Mouse (Mus musculus) limb, embryonic 15.5 days (tissue): ENCODE results near the gene Tsr1. TPM values are rescaled to one million over a fixed set of nuclear protein-coding genes. Genes with fewer than 3 reads are reported as not detected.

Source experiments
- ATAC-seq: fragments of 200-750 bp; cut with Nextera tagmentation; 2 replicates; pipeline ENCODE4 v1.8.0; 2017; ENCODE audit warnings: low read depth, moderate TSS enrichment; ENCODE audit not compliant: insufficient number of reproducible peaks, low FRiP score, low TSS enrichment
- H3K27ac ChIP-seq: fragments of 300-500 bp; sonication (generic); 2 replicates; pipeline ENCODE4 v1.5.1; 2015; ENCODE audit warnings: moderate library complexity, mild to moderate bottlenecking, inconsistent platforms
- H3K27me3 ChIP-seq: fragments of 300-500 bp; sonication (generic); 2 replicates; pipeline ENCODE4 v1.6.1; 2015; ENCODE audit warnings: inconsistent platforms
- H3K36me3 ChIP-seq: fragments of 300-500 bp; sonication (generic); 2 replicates; pipeline ENCODE4 v1.6.1; 2015; ENCODE audit warnings: inconsistent platforms
- H3K4me1 ChIP-seq: fragments of 300-500 bp; sonication (generic); 2 replicates; pipeline ENCODE4 v1.6.1; 2015; ENCODE audit warnings: inconsistent platforms
- H3K4me2 ChIP-seq: fragments of 300-500 bp; sonication (generic); 2 replicates; pipeline ENCODE4 v1.6.1; 2015; ENCODE audit warnings: mild to moderate bottlenecking, inconsistent platforms
- H3K4me3 ChIP-seq: fragments of 300-500 bp; sonication (generic); 2 replicates; pipeline ENCODE4 v1.5.1; 2015; ENCODE audit warnings: mild to moderate bottlenecking, inconsistent platforms
- H3K9ac ChIP-seq: fragments of 300-500 bp; sonication (generic); 2 replicates; pipeline ENCODE4 v1.6.1; 2015; ENCODE audit warnings: inconsistent platforms
- H3K9me3 ChIP-seq: fragments of 300-500 bp; sonication (generic); 2 replicates; pipeline ENCODE4 v1.6.1; 2016; ENCODE audit warnings: inconsistent platforms
- WGBS: fragments of 180-500 bp; shearing (Covaris S2); methylation state at CpG from one replicate; pipeline ENCODE4 v1.1.7; 2015; 5-methylcytosine and 5-hydroxymethylcytosine counted together
- polyA plus RNA-seq: library from polyadenylated mRNA; unstranded; fragments of >200 nt; fragmentation: Nextera tagmentation; extraction: Ambion mirVana; gene quantifications from 2 replicates; pipeline ENCODE4 v1.2.1, GENCODE M21; 2015

The Tsr1 gene
- 45.4 and 46.6 TPM in 2 replicates for polyA plus RNA-seq

GRCm38 (mm10) chr11:74897678-74898516 lies at the start of gene Tsr1:
Gene Tsr1, plus strand, starts transcription at chr11:74898071.
- Histone ChIP-seq H3K4me2 (peak within 1 kb of the TSS; percentile 98), H3K4me1 (peaks cover 27% of the 10 kb centered on the region), H3K9ac (peak within 1 kb of the TSS; percentile 75), H3K4me3 (peak within 1 kb of the TSS; percentile 87), H3K9me3 (no peaks in the 10 kb centered on the region), H3K27ac (peak within 1 kb of the TSS; percentile 85), H3K27me3 (no peaks in the 10 kb centered on the region), H3K36me3 (peaks cover 31% of the 10 kb centered on the region)
- ATAC-seq, result peak; percentile 84
- under 1% methylated on average over 54 of the region's 54 CpGs for WGBS

- Histone ChIP-seq H3K27me3 (no peaks in the 10 kb centered on the region), H3K36me3 (peaks cover 27% of the 10 kb centered on the region), H3K4me3 (no peak overlapping the region), H3K9me3 (no peaks in the 10 kb centered on the region), H3K4me2 (no peak overlapping the region), H3K4me1 (peaks cover 15% of the 10 kb centered on the region), H3K27ac (no peak overlapping the region), H3K9ac (no peak overlapping the region)
- 78% methylated on average over 14 of the region's 14 CpGs for WGBS
- no peak for ATAC-seq
These were observed 46.7 kb upstream of the Tsr1 start for GRCm38 (mm10) chr11:74850998-74851661.

GRCm38 (mm10) chr11:74857756-74858155 lies 40.1 kb upstream of the Tsr1 start:
- Histone ChIP-seq H3K9ac (no peak overlapping the region), H3K27ac (no peak overlapping the region), H3K27me3 (no peaks in the 10 kb centered on the region), H3K4me3 (no peak overlapping the region), H3K4me2 (no peak overlapping the region), H3K36me3 (peaks cover 26% of the 10 kb centered on the region), H3K9me3 (no peaks in the 10 kb centered on the region), H3K4me1 (no peaks in the 10 kb centered on the region)
- ATAC-seq, result no peak
- WGBS, result 84% methylated on average over 9 of the region's 9 CpGs

- Histone ChIP-seq H3K4me3 (no peak overlapping the region), H3K36me3 (peaks cover 13% of the 10 kb centered on the region), H3K9me3 (no peaks in the 10 kb centered on the region), H3K27ac (no peak overlapping the region), H3K4me1 (peaks cover 9% of the 10 kb centered on the region; the same call in 1 of the 2 replicates), H3K9ac (no peak overlapping the region), H3K27me3 (no peaks in the 10 kb centered on the region), H3K4me2 (no peak overlapping the region)
- 80% methylated on average over 5 of the region's 5 CpGs for WGBS
- no peak for ATAC-seq
These were observed 35.7 kb upstream of the Tsr1 start for GRCm38 (mm10) chr11:74862129-74862528.

- H3K9me3 ChIP-seq, result no peaks in the 10 kb centered on the region
- H3K27ac ChIP-seq, result no peak overlapping the region
- no peak overlapping the region for H3K9ac ChIP-seq
- no peak overlapping the region for H3K4me3 ChIP-seq
- peaks cover 13% of the 10 kb centered on the region; the same call in 1 of the 2 replicates for H3K4me1 ChIP-seq
- no peaks in the 10 kb centered on the region for H3K27me3 ChIP-seq
- H3K36me3 ChIP-seq, result peaks cover 11% of the 10 kb centered on the region; the same call in 1 of the 2 replicates
- WGBS, result 34% methylated on average over 11 of the region's 11 CpGs
- no peak for ATAC-seq
- H3K4me2 ChIP-seq, result no peak overlapping the region
These were observed 34.4 kb upstream of the Tsr1 start for GRCm38 (mm10) chr11:74863471-74863870.

GRCm38 (mm10) chr11:74864421-74864820 lies 33.5 kb upstream of the Tsr1 start:
- WGBS, result 79% methylated on average over 9 of the region's 9 CpGs
- Histone ChIP-seq H3K27ac (no peak overlapping the region), H3K9ac (no peak overlapping the region), H3K4me2 (no peak overlapping the region), H3K9me3 (no peaks in the 10 kb centered on the region), H3K36me3 (peaks cover 11% of the 10 kb centered on the region; the same call in 1 of the 2 replicates), H3K4me3 (no peak overlapping the region), H3K27me3 (no peaks in the 10 kb centered on the region), H3K4me1 (peaks cover 13% of the 10 kb centered on the region; the same call in 1 of the 2 replicates)
- no peak for ATAC-seq

- Histone ChIP-seq H3K36me3 (0 out of 2 replicates have a peak, but pooled peaks cover 6% of the 10 kb centered on the region), H3K9me3 (no peaks in the 10 kb centered on the region), H3K4me3 (no peak overlapping the region), H3K27me3 (no peaks in the 10 kb centered on the region), H3K4me2 (no peak overlapping the region), H3K27ac (no peak overlapping the region), H3K4me1 (peaks cover 13% of the 10 kb centered on the region; the same call in 1 of the 2 replicates), H3K9ac (no peak overlapping the region)
- ATAC-seq, result no peak
- 76% methylated on average over 9 of the region's 9 CpGs for WGBS
These were observed 32.6 kb upstream of the Tsr1 start for GRCm38 (mm10) chr11:74865252-74865651.

GRCm38 (mm10) chr11:74866640-74867039 lies 31.2 kb upstream of the Tsr1 start:
- WGBS, result 53% methylated on average over 4 of the region's 4 CpGs
- H3K27ac ChIP-seq, result peak overlapping the region; percentile 52; the same call in 1 of the 2 replicates

GRCm38 (mm10) chr11:74867181-74867580 lies 30.7 kb upstream of the Tsr1 start:
- Histone ChIP-seq H3K4me3 (no peak overlapping the region), H3K27ac (peak overlapping the region; percentile 52; the same call in 1 of the 2 replicates), H3K4me1 (peaks cover 23% of the 10 kb centered on the region), H3K27me3 (no peaks in the 10 kb centered on the region), H3K9me3 (no peaks in the 10 kb centered on the region), H3K4me2 (no peak overlapping the region), H3K36me3 (0 out of 2 replicates have a peak, but pooled peaks cover 4% of the 10 kb centered on the region), H3K9ac (no peak overlapping the region)
- WGBS, result 82% methylated on average over 2 of the region's 2 CpGs
- ATAC-seq, result no peak

More at GRCm38 (mm10) chr11:74866640-74867039, 31.2 kb upstream of the Tsr1 start:
- peak; percentile 41 for ATAC-seq
- no peaks in the 10 kb centered on the region for H3K27me3 ChIP-seq
- H3K9ac ChIP-seq, result no peak overlapping the region
- H3K4me3 ChIP-seq, result no peak overlapping the region
- no peak overlapping the region for H3K4me2 ChIP-seq
- H3K4me1 ChIP-seq, result peaks cover 23% of the 10 kb centered on the region
- H3K9me3 ChIP-seq, result no peaks in the 10 kb centered on the region
- 0 out of 2 replicates have a peak, but pooled peaks cover 4% of the 10 kb centered on the region for H3K36me3 ChIP-seq

- Histone ChIP-seq H3K9ac (no peak overlapping the region), H3K36me3 (0 out of 2 replicates have a peak, but pooled peaks cover 4% of the 10 kb centered on the region), H3K27ac (no peak overlapping the region), H3K4me1 (peaks cover 23% of the 10 kb centered on the region), H3K4me2 (no peak overlapping the region), H3K27me3 (no peaks in the 10 kb centered on the region), H3K4me3 (no peak overlapping the region), H3K9me3 (no peaks in the 10 kb centered on the region)
- WGBS, result 83% methylated on average over 13 of the region's 13 CpGs
- ATAC-seq, result no peak
These were observed 29.7 kb upstream of the Tsr1 start for GRCm38 (mm10) chr11:74868046-74868760.

- H3K9ac ChIP-seq, result no peak overlapping the region
- H3K4me2 ChIP-seq, result no peak overlapping the region
- H3K27me3 ChIP-seq, result no peaks in the 10 kb centered on the region
- H3K27ac ChIP-seq, result no peak overlapping the region
- ATAC-seq, result no peak
- no peaks in the 10 kb centered on the region for H3K9me3 ChIP-seq
- no peak overlapping the region for H3K4me3 ChIP-seq
- 0 out of 2 replicates have a peak, but pooled peaks cover 4% of the 10 kb centered on the region for H3K36me3 ChIP-seq
- H3K4me1 ChIP-seq, result peaks cover 27% of the 10 kb centered on the region
- WGBS, result 84% methylated on average over 6 of the region's 6 CpGs
These were observed 28.3 kb upstream of the Tsr1 start for GRCm38 (mm10) chr11:74869603-74870002.
